Mouse (Mus musculus) lung, adult 2 months (tissue): Measurements from ENCODE around the gene Net1. TPM values are rescaled to one million over a fixed set of nuclear protein-coding genes. Genes with fewer than 3 reads are reported as not detected.

Experiments
- DNase-seq: peaks from one replicate; pipeline ENCODE4 v3.0.0; 2022
- H3K4me1 ChIP-seq: fragments of 200-500 bp; 2 replicates; pipeline ENCODE4 v1.6.1; 2011; ENCODE audit warnings: low read length; ENCODE audit not compliant: control insufficient read depth, insufficient read depth
- H3K4me3 ChIP-seq: fragments of 200-500 bp; replicated peaks from 2 replicates; pipeline ENCODE3; 2011; ENCODE audit warnings: low read depth, mild to moderate bottlenecking, control low read depth, low read length; ENCODE audit errors: extremely low read depth
- CTCF ChIP-seq: fragments of 200-500 bp; IDR thresholded peaks from 2 replicates; pipeline ENCODE4 v1.5.1; 2011; ENCODE audit warnings: mild to moderate bottlenecking, low read length, control low read depth; ENCODE audit not compliant: insufficient read depth
- POLR2A ChIP-seq: fragments of 200-500 bp; IDR thresholded peaks from 2 replicates; pipeline ENCODE4 v1.6.1; 2011; ENCODE audit warnings: low read depth, mild to moderate bottlenecking, control low read depth, low read length, borderline replicate concordance; ENCODE audit errors: extremely low read depth
- WGBS: fragments of 180-500 bp; shearing (Covaris S2); methylation state at CpG from one replicate; pipeline ENCODE4 v1.1.7; 2018; 5-methylcytosine and 5-hydroxymethylcytosine counted together
- polyA plus RNA-seq: library from polyadenylated mRNA; depleted of rRNA; stranded (reverse); fragments of >200 nt; gene quantifications from 2 replicates; pipeline ENCODE4 v1.2.3, GENCODE M21; 2012

The Net1 gene
- polyA plus RNA-seq, 1 experiment = 32.0 TPM

DNA sequence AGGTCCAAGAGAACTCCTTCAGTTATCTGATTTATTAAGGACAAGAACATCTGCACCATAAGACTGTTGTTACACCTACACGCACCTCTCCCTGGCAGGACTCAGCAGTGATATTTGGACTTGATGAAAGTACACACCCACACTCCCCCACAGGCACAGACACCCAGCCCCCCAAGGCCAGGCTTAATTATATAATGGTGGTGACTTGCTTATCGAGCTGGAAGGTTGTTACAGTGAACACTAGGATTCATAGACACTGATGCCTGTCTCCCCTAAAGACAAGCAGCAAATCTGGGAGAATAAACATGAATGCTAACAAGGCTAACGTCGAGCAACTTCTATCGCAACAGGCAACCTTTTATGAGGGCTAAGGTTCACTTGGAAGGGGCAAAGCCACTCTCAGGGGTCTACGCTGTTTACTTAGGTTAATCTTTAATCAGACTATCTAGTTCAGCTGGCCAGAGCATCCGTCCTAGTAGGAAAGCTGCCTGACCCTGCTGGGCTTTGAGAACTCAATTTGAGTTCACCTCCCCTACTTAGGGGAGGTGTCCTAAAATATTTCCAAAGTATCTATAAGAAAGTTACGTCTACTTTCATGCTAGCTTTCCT lies 26.4 kb downstream of the Net1 start:
- WGBS = 42% methylated on average over 8 of the region's 8 CpGs
- DNase-seq = peak; percentile 25
- H3K4me1 ChIP-seq = peaks cover 6% of the 10 kb centered on the region
- TF ChIP-seq CTCF (no peak), POLR2A (no peak)
- peak overlapping the region; percentile 55 for H3K4me3 ChIP-seq

DNA sequence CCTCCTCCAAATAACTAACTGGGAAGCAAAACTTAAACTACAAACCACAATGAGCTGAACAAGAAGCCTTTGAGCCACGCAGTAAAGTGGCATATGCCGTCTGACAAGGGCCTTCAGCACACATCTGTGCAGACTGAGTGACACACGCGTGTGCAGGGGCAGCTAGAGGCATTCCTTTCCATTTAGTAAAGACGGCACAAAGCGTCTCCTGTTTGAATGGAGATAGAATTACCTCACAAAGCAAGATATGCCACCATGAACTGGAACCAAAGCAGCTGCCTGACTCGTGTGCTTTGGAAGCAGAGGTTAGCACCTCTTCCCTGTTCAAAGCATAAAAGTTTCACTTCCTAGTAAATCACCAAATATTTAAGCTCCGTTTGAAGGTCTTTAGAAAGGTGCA lies 28.0 kb downstream of the Net1 start:
- peaks cover 3% of the 10 kb centered on the region; the same call in 1 of the 2 replicates for H3K4me1 ChIP-seq
- no peak for DNase-seq
- no peak for TF ChIP-seq POLR2A
- TF ChIP-seq CTCF = no peak
- H3K4me3 ChIP-seq = peak overlapping the region; percentile 41
- 49% methylated on average over 8 of the region's 8 CpGs for WGBS

DNA sequence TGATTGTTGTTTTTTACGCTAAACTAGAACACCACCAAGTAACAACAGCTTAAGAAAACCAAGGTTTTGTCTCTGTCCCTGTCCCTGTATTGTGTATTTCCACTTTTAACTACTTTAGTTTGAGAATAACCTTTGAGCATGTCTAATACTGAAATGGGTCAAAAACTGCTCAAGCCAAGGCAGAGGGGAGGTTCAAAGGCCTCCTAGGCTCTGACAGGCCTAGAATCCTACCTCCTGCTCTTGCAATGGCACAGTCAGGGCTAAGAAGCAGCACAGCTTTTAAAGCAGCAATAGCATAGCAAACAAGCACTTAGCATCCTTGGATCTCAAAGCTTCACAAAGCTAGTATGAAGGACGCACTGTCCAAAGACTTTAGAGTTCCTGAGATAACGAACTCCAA lies 28.9 kb downstream of the Net1 start:
- no peak for DNase-seq
- TF ChIP-seq POLR2A (no peak), CTCF (no peak)
- Histone ChIP-seq H3K4me1 (peaks cover 3% of the 10 kb centered on the region; the same call in 1 of the 2 replicates), H3K4me3 (no peak overlapping the region)
- 81% methylated on average over 3 of the region's 3 CpGs for WGBS

DNA sequence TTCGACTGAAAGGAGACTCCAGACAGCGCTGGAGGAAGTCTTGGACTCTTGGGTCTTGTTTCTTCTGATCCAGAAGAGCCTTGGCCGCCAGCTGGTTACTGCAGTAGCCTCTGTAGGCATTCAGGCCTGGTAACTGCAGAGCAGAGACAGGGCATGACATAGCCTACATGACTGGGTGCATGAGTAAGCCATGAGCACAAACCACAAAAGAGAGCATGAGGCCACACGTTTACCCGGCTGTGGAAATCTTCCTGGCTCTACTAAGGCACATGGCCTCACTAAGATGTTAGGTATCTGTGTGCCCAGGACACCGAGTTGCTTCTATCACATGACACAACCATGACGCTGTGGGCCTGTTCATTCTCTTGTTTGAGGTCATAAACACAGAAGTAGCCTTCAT lies 31.4 kb downstream of the Net1 start:
- 87% methylated on average over 7 of the region's 7 CpGs for WGBS
- TF ChIP-seq POLR2A = no peak
- no peak for TF ChIP-seq CTCF
- H3K4me1 ChIP-seq = peaks cover 3% of the 10 kb centered on the region; the same call in 1 of the 2 replicates

DNA sequence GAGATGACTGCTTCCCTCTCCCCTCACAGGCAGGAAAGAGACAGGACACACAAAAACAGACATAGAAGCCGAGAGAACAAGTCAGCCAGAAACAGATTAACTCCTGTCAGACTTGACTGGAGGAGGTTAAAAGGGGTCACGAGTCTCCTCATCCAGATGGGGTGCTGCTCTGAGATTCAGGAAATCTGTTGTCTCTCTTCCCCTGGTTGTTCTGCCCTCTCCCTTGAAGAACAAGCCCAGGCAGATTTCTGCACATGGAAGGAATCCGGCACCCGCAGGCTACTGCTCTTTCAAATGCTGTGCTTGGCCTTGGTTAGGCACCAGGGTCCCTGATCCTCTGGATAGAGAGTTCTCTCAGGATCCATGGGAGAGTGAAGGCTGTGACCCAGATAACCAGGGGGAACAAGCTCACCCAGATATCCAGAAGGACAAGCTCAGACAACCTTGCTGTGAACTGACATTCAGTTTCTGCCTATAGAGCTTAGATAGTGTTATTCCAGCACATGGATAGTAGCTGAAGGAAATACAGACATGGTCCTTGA lies 40.3 kb downstream of the Net1 start:
- no peak for TF ChIP-seq POLR2A
- DNase-seq = no peak
- no peak overlapping the region for H3K4me3 ChIP-seq
- WGBS = 69% methylated on average over 4 of the region's 4 CpGs
- no peaks in the 10 kb centered on the region for H3K4me1 ChIP-seq

More for the DNA sequence above, 31.4 kb downstream of the Net1 start:
- H3K4me3 ChIP-seq = no peak overlapping the region
- no peak for DNase-seq

DNA sequence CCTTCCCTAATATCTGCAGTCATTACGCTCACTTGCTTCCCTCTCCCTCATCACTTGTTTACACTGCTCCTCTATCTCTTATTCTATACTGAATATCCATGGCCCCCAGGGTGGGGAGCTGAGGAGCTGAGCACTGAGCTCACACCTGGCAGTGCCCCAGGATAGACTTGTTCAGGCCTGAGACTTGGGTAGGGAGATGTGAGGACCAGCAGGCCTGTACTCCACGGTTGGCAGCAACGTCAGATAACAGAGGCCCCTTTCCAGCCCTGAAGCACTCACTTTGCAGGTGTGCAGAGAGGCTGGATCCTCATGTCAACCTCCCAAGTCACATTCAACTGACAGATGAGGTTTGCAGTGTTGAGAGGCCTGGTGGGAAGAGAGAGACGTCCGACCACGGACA lies 40.8 kb downstream of the Net1 start:
- no peak for DNase-seq
- TF ChIP-seq POLR2A (no peak), CTCF (no peak)
- 69% methylated on average over 6 of the region's 6 CpGs for WGBS
- H3K4me3 ChIP-seq = no peak overlapping the region
- no peaks in the 10 kb centered on the region for H3K4me1 ChIP-seq

DNA sequence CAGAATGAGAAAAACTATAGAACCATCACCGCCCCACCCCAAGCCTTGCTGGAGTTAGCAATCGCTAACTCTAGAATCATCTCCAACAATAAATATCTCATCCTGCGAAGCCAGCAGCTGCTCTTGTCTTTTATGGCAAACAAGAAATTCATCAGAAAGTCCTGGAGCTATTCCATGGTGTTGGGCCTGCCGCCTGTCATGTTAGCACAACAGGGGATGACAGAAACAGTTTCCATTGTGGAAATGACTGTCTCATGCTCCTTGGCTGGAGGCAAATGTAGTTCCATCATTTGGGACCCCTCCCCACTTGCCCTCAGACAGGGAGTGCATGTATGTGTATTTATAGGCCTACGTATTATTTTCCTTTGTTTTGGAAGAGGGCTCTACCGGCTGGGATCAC lies 41.6 kb downstream of the Net1 start:
- no peak for TF ChIP-seq POLR2A
- TF ChIP-seq CTCF = no peak
- no peaks in the 10 kb centered on the region for H3K4me1 ChIP-seq
- DNase-seq = no peak
- 74% methylated on average over 6 of the region's 6 CpGs for WGBS
- no peak overlapping the region for H3K4me3 ChIP-seq

DNA sequence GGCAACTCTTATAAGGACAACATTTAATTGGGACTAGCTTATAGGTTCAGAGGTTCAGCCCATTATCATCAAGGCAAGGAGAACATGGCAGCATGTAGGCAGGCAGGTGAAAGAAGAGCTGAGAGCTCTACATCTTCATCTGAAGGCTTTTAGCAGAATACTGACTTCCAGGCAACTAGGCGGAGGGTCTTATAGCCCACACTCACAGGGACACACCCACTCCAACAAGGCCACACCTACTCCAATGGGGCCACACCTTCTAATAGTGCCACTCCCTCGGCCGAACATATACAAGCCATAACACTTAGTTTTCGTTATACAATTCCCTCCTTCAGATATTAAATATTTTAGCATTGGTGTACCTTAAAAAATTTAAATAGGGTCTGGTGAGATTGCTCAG lies 45.2 kb downstream of the Net1 start:
- TF ChIP-seq POLR2A = no peak
- no peak for TF ChIP-seq CTCF
- H3K4me1 ChIP-seq = no peaks in the 10 kb centered on the region
- H3K4me3 ChIP-seq = no peak overlapping the region
- WGBS = 97% methylated on average over 4 of the region's 4 CpGs
- DNase-seq = no peak

DNA sequence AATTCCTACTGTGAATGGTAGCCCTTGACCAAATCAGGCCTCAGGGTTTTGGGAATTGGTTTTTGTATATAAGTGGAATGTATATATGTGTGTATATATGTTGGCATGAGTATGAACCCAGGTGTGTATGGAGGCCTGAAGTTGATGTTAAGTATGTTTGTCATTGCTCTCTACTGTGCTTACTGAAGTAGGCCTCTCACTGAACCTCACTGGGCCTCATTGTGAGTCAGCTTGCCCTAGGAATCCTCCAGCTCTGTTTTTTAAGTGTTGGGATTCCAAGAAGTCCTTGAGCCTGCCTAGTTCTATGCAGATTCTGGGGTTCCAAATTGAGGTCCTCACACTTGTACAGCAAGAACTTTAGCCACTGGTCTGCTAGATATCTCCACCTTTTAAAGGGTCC lies 48.1 kb downstream of the Net1 start:
- Histone ChIP-seq H3K4me3 (no peak overlapping the region), H3K4me1 (no peaks in the 10 kb centered on the region)
- DNase-seq = no peak
- no peak for TF ChIP-seq CTCF
- no peak for TF ChIP-seq POLR2A

DNA sequence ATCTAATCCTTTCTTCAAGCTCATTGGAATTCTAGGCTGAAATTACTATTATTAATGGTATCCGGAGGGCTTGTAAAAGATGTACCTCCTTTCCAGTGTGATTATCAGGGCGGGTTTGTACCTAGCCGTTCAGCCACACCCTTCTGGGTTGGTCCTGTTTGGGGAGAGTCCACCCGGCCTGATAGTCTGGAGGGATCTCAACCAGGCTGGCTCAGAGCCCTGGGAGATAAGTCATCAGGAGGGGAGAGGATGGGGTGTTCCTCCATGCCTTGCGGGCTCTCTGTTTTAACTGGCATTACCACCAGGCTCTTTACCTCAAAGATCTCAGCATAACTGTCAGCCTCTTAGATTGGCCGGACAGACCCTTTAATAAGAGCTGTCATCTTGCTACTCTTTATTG lies 50.9 kb downstream of the Net1 start:
- no peak for DNase-seq

More for the DNA sequence above, 50.9 kb downstream of the Net1 start:
- WGBS = 87% methylated on average over 6 of the region's 6 CpGs
- Histone ChIP-seq H3K4me3 (no peak overlapping the region), H3K4me1 (no peaks in the 10 kb centered on the region)
- no peak for TF ChIP-seq POLR2A
- no peak for TF ChIP-seq CTCF
